Mouse (Mus musculus): Measurements from ENCODE around the gene Krt78. TPM values are rescaled to one million over a fixed set of nuclear protein-coding genes. Genes with fewer than 3 reads are reported as not detected.

Gene Krt78
- polyA plus RNA-seq, 1 experiment: 0.94 TPM

- Histone ChIP-seq H3K36me3 (ENCODE audit: control insufficient read depth, insufficient read depth, low read length) (no peaks in the 10 kb centered on the region), H3K4me1 (replicated peaks; ENCODE audit: control insufficient read depth, insufficient read depth, low read length) (peaks cover 9% of the 10 kb centered on the region; the same call in 1 of the 2 replicates), H3K27ac (ENCODE audit: control insufficient read depth, insufficient read depth, low read length) (no peak overlapping the region), H3K4me3 (ENCODE audit: control insufficient read depth, insufficient read depth, low read length) (no peak overlapping the region), H3K27me3 (ENCODE audit: control insufficient read depth, insufficient read depth, low read length) (no peaks in the 10 kb centered on the region; the same call in 1 of the 2 replicates)
- 79% methylated on average over 16 of the region's 16 CpGs for WGBS
- no peak for DNase-seq
- TF ChIP-seq POLR2A (IDR thresholded peaks at IDR 0.05; ENCODE audit: control insufficient read depth, extremely low read depth, insufficient read depth, low read length, poor library complexity) (no peak), CTCF (IDR thresholded peaks at IDR 0.05; ENCODE audit: borderline replicate concordance, control insufficient read depth, extremely low read depth, insufficient read depth, low read length, poor library complexity) (no peak)
Measured at GRCm38 (mm10) chr15:101974083-101974845, 20.2 kb upstream of the Krt78 start.

DNA sequence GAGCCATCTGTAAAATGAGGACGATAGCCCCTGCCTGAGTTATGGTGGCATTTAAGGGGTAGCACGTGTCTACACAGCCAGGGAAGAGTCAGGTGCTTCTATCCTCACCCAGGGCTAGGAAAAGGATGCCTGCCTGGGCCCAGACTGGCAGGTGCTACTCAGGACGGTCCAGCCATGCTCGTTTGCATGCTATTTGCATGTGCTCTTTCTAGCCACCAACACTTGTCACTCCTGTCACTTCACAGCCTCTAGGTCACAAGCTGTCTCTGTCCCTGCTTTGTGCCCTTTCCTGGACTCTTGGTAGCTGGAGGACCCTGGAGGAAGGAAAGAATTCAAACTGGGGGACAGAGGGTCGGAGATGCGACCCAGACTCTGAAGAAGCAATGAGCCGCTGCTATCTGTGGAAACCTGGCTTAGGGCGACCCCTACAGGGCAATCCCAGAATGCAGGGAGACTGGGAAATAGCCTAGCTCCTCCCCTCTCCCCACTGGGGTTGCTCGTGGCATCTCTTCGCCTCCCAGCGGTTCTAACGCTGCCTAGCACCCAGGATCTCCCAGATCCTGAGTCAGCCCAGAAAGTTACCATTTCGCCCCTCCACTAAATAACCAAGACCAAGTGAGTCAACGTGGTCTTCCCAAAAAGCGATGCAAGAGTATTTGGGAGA, 19.5 kb upstream of the Krt78 start:
- H3K36me3 ChIP-seq (ENCODE audit: control insufficient read depth, insufficient read depth, low read length): no peaks in the 10 kb centered on the region
- no peaks in the 10 kb centered on the region; the same call in 1 of the 2 replicates for H3K27me3 ChIP-seq (ENCODE audit: control insufficient read depth, insufficient read depth, low read length)
- no peak overlapping the region for H3K4me3 ChIP-seq (ENCODE audit: control insufficient read depth, insufficient read depth, low read length)
- WGBS: 18% methylated on average over 15 of the region's 15 CpGs
- H3K27ac ChIP-seq (ENCODE audit: control insufficient read depth, insufficient read depth, low read length): no peak overlapping the region
- peak; percentile 78; the same call in 1 of the 2 replicates for TF ChIP-seq CTCF (IDR thresholded peaks at IDR 0.05; ENCODE audit: borderline replicate concordance, control insufficient read depth, extremely low read depth, insufficient read depth, low read length, poor library complexity)
- no peak for TF ChIP-seq POLR2A (IDR thresholded peaks at IDR 0.05; ENCODE audit: control insufficient read depth, extremely low read depth, insufficient read depth, low read length, poor library complexity)
- DNase-seq: peak; percentile 83
- peaks cover 9% of the 10 kb centered on the region; the same call in 1 of the 2 replicates for H3K4me1 ChIP-seq (replicated peaks; ENCODE audit: control insufficient read depth, insufficient read depth, low read length)

DNA sequence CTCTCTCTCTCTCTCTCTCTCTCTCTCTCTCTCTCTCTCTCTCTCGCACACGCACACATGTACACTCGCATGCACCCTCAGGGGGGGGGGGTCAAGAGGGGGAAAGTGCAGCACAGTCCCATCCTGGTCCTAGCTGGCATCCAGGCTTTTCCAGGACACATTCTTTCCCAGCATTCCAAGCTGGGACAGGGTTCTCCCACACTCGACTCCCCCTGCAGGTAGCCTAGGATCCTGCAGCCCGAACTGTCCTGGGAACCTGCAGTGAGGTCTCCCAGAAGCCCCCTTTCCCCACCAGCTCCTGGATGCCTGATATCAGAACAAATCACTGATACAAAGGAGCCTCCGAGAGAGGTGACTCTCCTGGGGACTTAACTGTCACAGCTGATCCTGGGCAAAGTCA, 16.4 kb upstream of the Krt78 start:
- Histone ChIP-seq H3K4me1 (replicated peaks; ENCODE audit: control insufficient read depth, insufficient read depth, low read length) (no peaks in the 10 kb centered on the region), H3K4me3 (ENCODE audit: control insufficient read depth, insufficient read depth, low read length) (no peak overlapping the region), H3K36me3 (ENCODE audit: control insufficient read depth, insufficient read depth, low read length) (no peaks in the 10 kb centered on the region), H3K27me3 (ENCODE audit: control insufficient read depth, insufficient read depth, low read length) (no peaks in the 10 kb centered on the region), H3K27ac (ENCODE audit: control insufficient read depth, insufficient read depth, low read length) (no peak overlapping the region)
- TF ChIP-seq POLR2A (IDR thresholded peaks at IDR 0.05; ENCODE audit: control insufficient read depth, extremely low read depth, insufficient read depth, low read length, poor library complexity) (no peak), CTCF (IDR thresholded peaks at IDR 0.05; ENCODE audit: borderline replicate concordance, control insufficient read depth, extremely low read depth, insufficient read depth, low read length, poor library complexity) (no peak)
- WGBS: 36% methylated on average over 4 of the region's 6 CpGs
- DNase-seq: no peak

GRCm38 (mm10) chr15:101966808-101967207, 12.7 kb upstream of the Krt78 start:
- Histone ChIP-seq H3K27ac (ENCODE audit: control insufficient read depth, insufficient read depth, low read length) (no peak overlapping the region), H3K36me3 (ENCODE audit: control insufficient read depth, insufficient read depth, low read length) (no peaks in the 10 kb centered on the region), H3K4me1 (replicated peaks; ENCODE audit: control insufficient read depth, insufficient read depth, low read length) (no peaks in the 10 kb centered on the region), H3K27me3 (ENCODE audit: control insufficient read depth, insufficient read depth, low read length) (no peaks in the 10 kb centered on the region), H3K4me3 (ENCODE audit: control insufficient read depth, insufficient read depth, low read length) (no peak overlapping the region)
- DNase-seq: no peak
- TF ChIP-seq CTCF (IDR thresholded peaks at IDR 0.05; ENCODE audit: borderline replicate concordance, control insufficient read depth, extremely low read depth, insufficient read depth, low read length, poor library complexity) (no peak), POLR2A (IDR thresholded peaks at IDR 0.05; ENCODE audit: control insufficient read depth, extremely low read depth, insufficient read depth, low read length, poor library complexity) (no peak)
- WGBS: 93% methylated on average over 8 of the region's 8 CpGs

- DNase-seq: no peak
- TF ChIP-seq CTCF (IDR thresholded peaks at IDR 0.05; ENCODE audit: borderline replicate concordance, control insufficient read depth, extremely low read depth, insufficient read depth, low read length, poor library complexity) (no peak), POLR2A (IDR thresholded peaks at IDR 0.05; ENCODE audit: control insufficient read depth, extremely low read depth, insufficient read depth, low read length, poor library complexity) (no peak)
- Histone ChIP-seq H3K27me3 (ENCODE audit: control insufficient read depth, insufficient read depth, low read length) (no peaks in the 10 kb centered on the region), H3K4me3 (ENCODE audit: control insufficient read depth, insufficient read depth, low read length) (no peak overlapping the region), H3K36me3 (ENCODE audit: control insufficient read depth, insufficient read depth, low read length) (no peaks in the 10 kb centered on the region), H3K27ac (ENCODE audit: control insufficient read depth, insufficient read depth, low read length) (no peak overlapping the region), H3K4me1 (replicated peaks; ENCODE audit: control insufficient read depth, insufficient read depth, low read length) (no peaks in the 10 kb centered on the region)
- WGBS: 87% methylated on average over 3 of the region's 3 CpGs
Measured at GRCm38 (mm10) chr15:101958891-101959290, 4.8 kb upstream of the Krt78 start.

- WGBS: 93% methylated on average over 7 of the region's 7 CpGs
- Histone ChIP-seq H3K27ac (ENCODE audit: control insufficient read depth, insufficient read depth, low read length) (no peak overlapping the region), H3K36me3 (ENCODE audit: control insufficient read depth, insufficient read depth, low read length) (no peaks in the 10 kb centered on the region), H3K4me3 (ENCODE audit: control insufficient read depth, insufficient read depth, low read length) (no peak overlapping the region), H3K4me1 (replicated peaks; ENCODE audit: control insufficient read depth, insufficient read depth, low read length) (no peaks in the 10 kb centered on the region), H3K27me3 (ENCODE audit: control insufficient read depth, insufficient read depth, low read length) (no peaks in the 10 kb centered on the region)
- DNase-seq: no peak
- TF ChIP-seq POLR2A (IDR thresholded peaks at IDR 0.05; ENCODE audit: control insufficient read depth, extremely low read depth, insufficient read depth, low read length, poor library complexity) (no peak), CTCF (IDR thresholded peaks at IDR 0.05; ENCODE audit: borderline replicate concordance, control insufficient read depth, extremely low read depth, insufficient read depth, low read length, poor library complexity) (no peak)
Measured at GRCm38 (mm10) chr15:101952733-101953474, 1.2 kb downstream of the Krt78 start.

Data from thymus, adult 2 months (tissue).